Mouse (Mus musculus): Measurements from ENCODE around the gene Naa25.
A peak's percentile ranks its signal among the peaks of the same experiment; 100 is the strongest.
"Not testable (repeated sequence)": the region's sequence is repeated elsewhere in the genome, so short reads cannot be mapped to it uniquely, and the experiment has no call there.

Naa25 gene

DNA sequence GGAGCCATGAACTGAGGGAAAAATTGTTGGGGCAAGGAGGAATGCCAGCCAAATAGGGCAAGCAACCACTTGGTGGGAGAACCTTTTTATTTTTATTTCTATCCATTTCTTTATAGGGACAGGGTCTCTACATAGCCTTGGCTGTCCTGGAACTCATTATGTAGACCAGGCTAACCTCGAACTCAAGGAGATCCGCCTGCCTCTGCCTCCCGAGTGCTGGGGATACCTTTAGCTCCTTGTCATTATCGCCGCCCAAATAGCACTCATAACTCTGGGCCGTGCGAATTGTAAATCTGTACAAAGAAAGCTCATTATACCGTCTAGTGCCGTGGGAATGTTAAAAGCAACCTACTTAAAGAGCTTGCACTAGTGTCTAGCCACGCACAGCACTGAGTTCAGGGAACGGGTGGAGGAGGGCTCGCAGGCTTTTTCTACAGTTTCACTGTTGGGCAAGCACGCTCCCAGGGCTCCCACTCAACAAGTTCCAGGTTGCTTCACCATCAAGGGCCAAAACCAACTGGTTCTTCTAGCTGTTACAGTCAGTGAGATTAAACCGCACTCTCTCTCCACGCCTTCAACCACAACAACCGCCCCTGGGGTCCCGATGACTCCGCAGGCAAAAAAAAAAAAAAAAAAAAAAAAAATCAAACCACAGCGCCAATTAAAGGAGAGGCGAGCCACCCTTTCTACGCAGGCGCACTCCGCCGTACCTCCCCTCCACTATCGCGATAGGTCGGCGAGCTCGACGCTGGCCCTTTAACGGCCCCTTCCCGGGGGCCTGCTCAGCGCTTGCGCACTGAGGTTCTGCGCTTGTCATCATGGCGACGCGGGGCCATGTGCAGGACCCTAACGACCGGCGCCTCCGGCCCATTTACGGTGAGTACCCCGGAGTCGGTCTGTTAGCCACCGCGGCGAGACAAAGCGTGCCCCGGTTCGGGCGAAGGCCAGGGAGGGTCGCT, at the start of gene Naa25:
Gene Naa25, plus strand, starts transcription at position 750 of the 959 bp plus-strand sequence.
- DNase-seq (ENCODE audit: low spot score in 2 of 2), result peak; percentile 94

- no peak for DNase-seq (ENCODE audit: low spot score in 2 of 2)
These were observed 38.5 kb upstream of the Naa25 start for GRCm38 (mm10) chr5:121359229-121359628.

- DNase-seq (ENCODE audit: low spot score in 2 of 2), result no peak
These were observed 36.0 kb upstream of the Naa25 start for GRCm38 (mm10) chr5:121361696-121362095.

GRCm38 (mm10) chr5:121363441-121363840, 34.3 kb upstream of the Naa25 start:
- DNase-seq (ENCODE audit: low spot score in 2 of 2), result no peak

DNA sequence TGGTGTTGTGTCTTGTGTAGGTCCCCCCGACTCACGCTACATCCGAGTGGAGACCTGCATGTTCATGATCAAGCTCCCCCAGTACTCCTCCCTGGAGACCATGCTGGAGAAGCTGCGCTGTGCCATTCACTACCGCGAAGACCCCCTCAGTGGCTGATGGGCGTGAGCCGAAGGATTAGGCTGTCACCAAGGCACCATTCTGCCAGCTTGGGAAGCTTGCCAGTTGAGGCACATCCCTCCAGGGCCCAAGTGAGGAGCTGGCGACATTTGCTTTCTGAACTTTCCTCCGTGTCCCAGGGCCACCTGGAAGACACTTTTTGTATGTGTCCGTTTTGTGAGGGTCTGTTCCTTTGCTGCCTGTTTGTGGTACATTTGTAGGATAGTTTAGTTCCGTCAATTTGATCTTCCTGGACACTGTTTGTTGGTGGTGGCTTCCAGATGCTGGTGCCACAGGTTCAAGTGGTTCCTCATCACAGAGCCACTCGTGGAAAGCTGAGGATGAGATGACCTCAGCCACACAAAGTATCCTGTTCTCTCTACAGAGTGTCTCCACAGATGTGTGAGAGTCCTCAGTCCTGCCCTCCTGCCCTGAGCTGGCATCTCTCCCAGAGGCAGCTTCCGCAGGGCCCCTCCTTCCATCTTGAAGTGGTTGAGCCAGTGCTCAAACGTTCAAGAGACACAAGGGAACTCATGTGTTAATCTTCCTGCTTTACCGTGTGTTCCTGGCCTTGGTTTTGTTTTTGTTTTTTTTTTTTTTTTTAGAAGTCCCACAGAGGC, 31.1 kb upstream of the Naa25 start:
- no peak for DNase-seq (ENCODE audit: low spot score in 2 of 2)

DNA sequence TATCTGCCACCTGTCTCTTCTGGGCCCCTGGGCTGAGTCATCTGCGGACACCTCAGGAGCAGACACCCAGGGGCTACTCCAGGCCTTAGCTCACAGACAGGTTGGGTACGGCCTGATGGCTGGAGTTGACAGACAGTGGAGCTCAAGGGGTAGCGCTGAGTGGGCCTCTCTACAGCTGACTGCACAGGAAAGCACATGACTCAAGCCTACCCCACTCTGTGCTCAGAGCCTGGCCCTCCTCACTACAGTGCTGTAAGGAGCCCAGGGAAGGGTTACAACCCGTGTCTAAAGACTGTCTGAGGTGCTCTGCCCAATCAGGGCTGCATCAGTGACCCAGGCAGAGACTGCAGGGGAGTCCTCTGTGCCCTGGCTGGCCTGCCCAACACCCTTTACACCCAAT, 30.5 kb upstream of the Naa25 start:
- no peak for DNase-seq (ENCODE audit: low spot score in 2 of 2)

DNA sequence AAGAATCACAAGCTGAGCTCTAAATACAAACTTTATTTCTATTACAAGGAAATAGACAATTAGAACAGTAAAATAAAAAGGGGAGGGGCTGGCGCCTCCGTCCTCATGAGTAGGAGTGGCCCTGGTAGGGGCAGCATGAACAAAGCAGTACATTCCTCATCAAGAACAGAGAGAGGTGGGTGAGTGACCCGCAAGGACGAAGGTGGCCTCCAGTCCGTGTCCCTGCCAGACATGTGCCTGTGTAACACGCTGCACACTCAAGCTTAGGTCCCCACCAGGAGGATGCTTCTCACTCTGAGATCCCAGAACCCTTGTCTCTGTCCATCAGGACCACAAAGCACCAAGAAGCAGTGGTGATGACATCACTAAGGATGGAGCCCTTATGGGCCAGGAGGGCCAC, 26.0 kb upstream of the Naa25 start:
- DNase-seq (ENCODE audit: low spot score in 2 of 2), result no peak

DNA sequence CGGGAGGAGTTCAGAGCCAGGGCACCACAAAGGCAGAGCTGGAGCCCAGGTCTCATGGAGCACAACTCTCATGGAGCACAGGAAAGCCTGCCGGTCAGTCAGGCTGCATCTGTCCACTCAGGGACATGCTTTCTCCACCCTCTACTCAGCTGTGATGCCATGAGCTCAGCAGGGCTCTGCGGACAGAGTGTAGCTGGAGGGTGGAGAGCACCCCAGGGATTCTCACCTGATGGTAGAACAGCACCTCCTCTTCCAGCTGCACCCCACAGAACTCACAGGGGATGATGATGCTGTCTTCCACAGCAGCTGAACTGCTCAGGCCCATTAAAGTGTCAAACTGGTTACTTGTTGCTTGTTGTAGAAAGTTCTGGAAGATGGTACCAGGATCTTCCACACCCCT, 22.9 kb upstream of the Naa25 start:
- no peak for DNase-seq (ENCODE audit: low spot score in 2 of 2)

- not testable (repeated sequence) for DNase-seq (ENCODE audit: low spot score in 2 of 2)
These were observed 20.8 kb upstream of the Naa25 start for GRCm38 (mm10) chr5:121376972-121377371.

DNA sequence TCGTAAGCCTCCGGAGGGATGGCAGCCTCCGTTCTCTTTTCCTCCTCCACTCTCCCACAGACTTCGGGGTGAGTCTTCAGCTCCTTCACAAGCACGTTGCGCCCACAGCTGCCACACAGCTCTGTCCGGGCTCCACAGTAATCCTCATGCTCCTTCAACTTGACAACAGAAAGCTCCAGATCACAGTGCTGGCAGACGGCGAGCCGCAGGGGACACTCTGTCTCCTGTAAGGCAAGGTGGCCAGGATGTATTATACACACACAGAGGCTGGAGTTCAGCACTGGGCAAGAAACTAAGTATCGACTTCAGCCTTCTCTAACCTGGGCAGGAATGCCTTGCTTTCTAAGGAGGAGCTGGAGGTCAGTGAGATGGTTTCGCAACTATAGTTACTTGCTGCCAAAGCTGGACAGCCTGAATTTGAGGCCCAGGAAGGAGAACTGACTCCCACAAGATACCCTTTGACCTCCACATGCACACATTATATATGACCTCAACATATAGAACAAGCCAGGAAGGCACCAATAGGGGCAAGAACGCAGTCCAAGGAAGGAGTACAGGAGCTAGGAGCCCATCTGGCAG, 19.0 kb upstream of the Naa25 start:
- DNase-seq (ENCODE audit: low spot score in 2 of 2), result no peak

DNA sequence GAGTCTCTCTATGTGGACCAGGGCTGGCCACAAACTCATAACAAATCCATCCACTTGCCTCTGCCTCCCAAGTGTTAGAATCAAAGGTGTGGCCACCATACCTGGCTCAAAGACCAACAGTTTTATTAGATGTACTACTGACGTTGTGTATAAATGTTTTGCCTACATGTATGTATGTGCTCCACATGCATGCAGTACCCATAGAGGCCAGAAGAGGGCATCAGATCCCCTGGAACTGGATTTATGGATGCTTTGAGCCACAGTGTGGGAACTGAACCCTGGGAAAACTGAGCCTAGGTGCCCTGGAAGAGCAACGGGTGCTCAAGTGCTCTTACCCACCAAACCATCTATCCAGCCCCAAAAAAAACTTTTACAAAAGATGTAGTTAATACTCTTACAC, 17.0 kb upstream of the Naa25 start:
- DNase-seq (ENCODE audit: low spot score in 2 of 2), result no peak

DNA sequence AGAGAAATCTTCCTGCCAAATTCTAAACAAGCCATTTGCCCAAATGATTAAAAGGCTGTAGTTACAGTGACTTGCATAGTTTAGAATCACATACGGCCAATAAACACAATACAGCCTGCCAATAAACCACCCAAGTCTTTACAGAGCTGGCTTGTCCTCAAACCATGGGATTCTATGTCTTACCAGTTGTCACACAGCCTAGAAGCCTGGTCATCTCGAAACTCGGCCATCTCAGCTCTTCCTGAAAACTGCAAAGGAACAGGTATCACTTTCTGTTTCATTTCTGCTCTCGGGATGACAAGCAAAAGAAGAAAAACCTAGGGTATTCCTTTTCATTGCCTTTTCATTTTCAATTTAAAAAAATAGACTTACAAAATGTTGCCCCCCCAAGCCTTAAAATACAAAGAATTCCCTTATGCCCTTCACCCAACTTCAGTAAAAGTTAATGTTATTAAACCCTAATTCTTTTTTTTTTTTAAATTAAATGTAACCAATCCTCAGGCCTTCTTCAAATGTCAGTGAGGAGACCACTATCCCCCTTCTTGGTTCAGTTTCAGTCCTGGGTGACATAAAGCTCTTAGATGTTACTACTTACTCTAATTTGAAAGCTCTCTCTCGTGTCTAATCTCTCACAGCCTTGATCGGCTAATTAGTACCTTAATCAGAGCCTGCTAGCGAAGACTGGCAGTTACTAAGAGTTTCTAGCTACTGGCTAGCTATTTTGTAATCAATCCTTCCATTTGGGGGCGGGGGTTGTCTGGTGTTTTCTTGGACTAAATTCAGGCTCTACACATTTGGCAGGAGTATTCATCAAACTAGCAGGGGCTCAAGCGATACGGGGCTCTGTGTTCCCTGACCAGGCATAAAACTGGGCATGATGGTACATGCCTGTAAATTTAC, 13.6 kb upstream of the Naa25 start:
- peak in 1 of 2 experiments; percentile 33 for DNase-seq (ENCODE audit: low spot score in 2 of 2)

DNA sequence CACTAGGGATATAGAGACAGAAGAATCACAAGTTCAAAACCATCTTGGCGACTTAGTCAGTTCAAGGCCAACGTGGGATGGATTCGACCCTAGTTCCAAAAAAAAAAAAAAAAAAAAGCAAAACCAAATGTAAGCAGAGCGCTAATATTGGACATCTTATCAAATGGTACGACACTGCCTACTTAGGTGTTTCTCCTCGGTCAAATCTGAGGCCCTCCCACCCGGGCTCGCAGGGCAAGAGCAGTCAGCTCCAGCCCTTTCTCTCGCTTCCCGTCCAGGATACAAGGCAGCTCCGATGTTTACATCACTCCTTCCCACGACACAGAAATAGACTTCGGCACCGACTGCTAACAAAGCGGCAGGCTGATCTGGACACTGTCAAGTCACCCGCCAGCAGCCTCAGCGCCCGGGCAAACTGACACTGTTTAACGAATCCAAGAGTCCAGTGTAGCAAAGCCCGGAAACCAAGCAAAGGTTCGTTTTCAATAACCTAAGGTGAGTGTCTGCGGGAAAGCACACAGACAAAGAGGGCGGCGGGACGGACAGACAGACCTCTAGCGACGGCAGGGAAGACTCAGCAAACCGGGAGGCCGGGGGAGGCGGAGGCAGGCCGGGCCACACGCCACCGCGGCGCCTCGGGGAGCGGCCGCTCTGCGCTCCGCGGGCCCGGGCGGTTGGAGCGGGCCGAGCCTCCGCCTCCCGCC, 12.8 kb upstream of the Naa25 start:
- DNase-seq (ENCODE audit: low spot score in 2 of 2), result peak; percentile 60 to 63

DNA sequence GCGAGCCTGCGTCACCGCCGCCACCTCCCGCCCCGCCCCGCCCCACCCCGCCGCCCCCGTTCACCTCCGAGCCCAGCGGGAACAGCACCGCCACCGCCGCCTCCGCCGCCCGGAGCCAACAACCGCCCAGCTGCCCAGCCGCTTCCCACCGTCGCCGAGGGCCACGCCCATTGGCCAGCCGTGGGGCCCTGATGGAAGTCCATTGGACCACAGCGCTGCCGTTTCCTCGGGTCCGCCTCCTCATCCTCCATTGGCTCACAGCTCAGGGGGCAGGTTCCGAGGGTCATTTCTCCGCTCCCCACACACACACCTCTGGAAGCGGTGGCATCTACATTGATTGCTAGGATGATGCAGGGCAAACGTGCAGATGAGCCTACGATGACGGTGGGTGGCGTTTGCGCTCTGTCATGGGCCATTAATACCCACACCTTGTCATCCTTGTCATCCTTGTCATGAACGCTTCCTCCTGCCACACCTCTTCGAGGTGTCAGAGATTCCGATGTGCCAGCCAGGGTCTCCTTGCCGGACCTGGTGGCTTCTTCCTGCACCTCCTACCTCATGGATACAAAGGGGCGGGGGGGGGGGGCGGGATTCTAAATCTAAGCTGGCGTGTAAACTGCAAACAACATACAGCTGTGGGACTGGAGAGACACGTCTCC, 12.1 kb upstream of the Naa25 start, which contains the start of gene Trafd1:
Gene Trafd1, minus strand, starts transcription at position 172 of the 659 bp plus-strand sequence.
- peak; percentile 95 to 96 for DNase-seq (ENCODE audit: low spot score in 2 of 2)

DNA sequence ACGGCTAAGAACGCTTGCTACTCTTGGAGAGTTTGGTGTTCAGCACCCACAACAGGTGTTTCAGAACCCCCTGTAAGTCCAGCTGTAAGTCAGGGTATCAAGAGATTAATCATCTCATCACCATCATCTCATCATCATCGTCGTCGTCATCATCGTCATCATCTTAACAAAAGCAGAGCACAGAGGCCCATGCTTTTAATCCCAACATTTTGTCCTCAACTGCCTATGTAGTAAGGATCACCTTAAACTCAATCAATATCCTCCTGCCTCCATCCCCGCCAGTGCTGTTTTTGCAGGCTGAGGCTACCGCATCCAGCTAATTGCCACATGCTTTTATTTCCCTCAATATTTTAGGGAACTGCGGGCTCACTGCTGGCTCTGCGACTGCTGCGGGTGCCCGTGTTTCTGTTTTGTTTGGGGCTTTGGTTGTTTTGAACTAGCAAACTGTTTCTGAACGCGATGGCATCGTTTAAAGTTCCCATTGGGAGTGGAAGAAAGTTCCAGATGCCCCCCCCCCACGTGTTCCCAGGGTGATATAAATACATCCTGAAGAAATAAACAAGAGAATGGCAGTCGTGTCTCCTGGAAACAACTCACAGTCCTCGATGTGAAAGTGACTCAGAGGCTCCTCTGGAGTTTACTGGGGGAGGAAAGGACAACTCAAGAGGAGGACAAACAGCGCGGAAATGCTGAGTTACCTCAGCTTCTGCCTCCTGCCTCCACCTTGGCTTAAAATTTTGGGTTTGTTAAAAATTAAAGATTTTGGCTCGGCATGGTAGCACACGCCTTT, 11.4 kb upstream of the Naa25 start:
- DNase-seq (ENCODE audit: low spot score in 2 of 2), result peak in 1 of 2 experiments; percentile 15

GRCm38 (mm10) chr5:121387126-121387525, 10.6 kb upstream of the Naa25 start:
- DNase-seq (ENCODE audit: low spot score in 2 of 2), result peak in 1 of 2 experiments; percentile 39

DNA sequence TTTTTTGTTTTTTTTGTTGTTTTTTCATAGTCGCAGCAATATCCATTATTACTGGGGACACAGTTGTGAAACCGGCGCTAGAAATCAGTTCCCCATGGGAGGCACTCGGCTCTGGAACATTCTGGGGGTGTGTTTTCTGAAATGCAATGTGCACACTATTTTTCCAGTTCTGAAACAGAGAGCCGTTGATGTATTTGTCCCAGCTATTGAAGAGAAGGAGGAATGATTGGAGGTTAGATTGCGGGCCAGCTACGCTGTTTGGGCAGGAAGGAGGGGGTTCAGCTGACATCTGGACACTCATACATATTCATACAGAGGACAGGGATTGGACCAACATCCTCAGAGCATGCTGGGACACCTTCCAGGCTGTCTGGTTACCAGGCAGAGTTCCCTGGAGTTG, 8.6 kb upstream of the Naa25 start:
- peak in 1 of 2 experiments; percentile 41 for DNase-seq (ENCODE audit: low spot score in 2 of 2)

- no peak for DNase-seq (ENCODE audit: low spot score in 2 of 2)
These were observed 8.0 kb upstream of the Naa25 start for GRCm38 (mm10) chr5:121389691-121390090.
